ENCODE assay signal across 9 mouse cellular contexts in genomic region chr10:24789747-24790545, GRCm38 (mm10). TPM values are rescaled to one million over a fixed set of nuclear protein-coding genes. Genes with fewer than 3 reads are reported as not detected.
DNase-seq lines count a peak whose midpoint lies in the region; ATAC-seq and TF ChIP-seq lines count a peak whose summit lies in the region.
"Had no signal": no experiment of that assay in that cellular context is flagged by ENCODE, and none has a peak within 500 bp of the region (broad histone marks: within the 10 kb centered on the region; RNA-seq: fewer than 3 reads in every experiment).

No protein-coding gene starts in this region.

- no peaks in the 10 kb centered on the region for H3K9me3 ChIP-seq in hindbrain, embryonic 11.5 days (ENCODE audit: control insufficient read depth, low read length)
- H3K9me3 ChIP-seq in hindbrain, embryonic 12.5 days (replicated peaks), result no peaks in the 10 kb centered on the region
- no peaks in the 10 kb centered on the region for H3K9me3 ChIP-seq in MEL (replicated peaks; ENCODE audit: insufficient read depth, low read length)
- H3K9me3 ChIP-seq in limb, embryonic 10.5 days (replicated peaks), result no peaks in the 10 kb centered on the region
- H3K9me3 ChIP-seq: limb, embryonic 15.5 days had no signal

- DNase-seq in hindbrain, embryonic 11.5 days (ENCODE audit: low spot score), result peak; percentile 52
- peak; percentile 76 for DNase-seq in MEL (ENCODE audit: low read depth, low spot score)
- peak; percentile 9 to 26 for DNase-seq in cerebellum, adult 2 months
- peak; percentile 30 to 68 for DNase-seq in heart, postnatal 36 days
- peak; percentile 62 for DNase-seq in limb, embryonic 10.5 days (ENCODE audit: low spot score)
- DNase-seq in thymus, postnatal 36 days, result peak; percentile 69 to 72

- no peak for TF ChIP-seq EP300 in MEL (IDR thresholded peaks at IDR 0.05; ENCODE audit: low read depth in 1 of 2, low read length in 2 of 2)

- H3K79me2 ChIP-seq in MEL (ENCODE audit: control insufficient read depth, insufficient read depth, low read length, poor library complexity), result no peaks in the 10 kb centered on the region

- H3K27me3 ChIP-seq in hindbrain, embryonic 11.5 days (ENCODE audit: control insufficient read depth, insufficient read depth, low read length), result no peaks in the 10 kb centered on the region
- no peaks in the 10 kb centered on the region for H3K27me3 ChIP-seq in hindbrain, embryonic 12.5 days
- H3K27me3 ChIP-seq in MEL (ENCODE audit: control insufficient read depth in 1 of 2, insufficient read depth in 2 of 2, low read length in 2 of 2), result no peaks in the 10 kb centered on the region
- H3K27me3 ChIP-seq in cerebellum, adult 2 months (ENCODE audit: control insufficient read depth, insufficient read depth, low read length), result no peaks in the 10 kb centered on the region
- no peaks in the 10 kb centered on the region for H3K27me3 ChIP-seq in limb, embryonic 10.5 days (ENCODE audit: low read depth, poor library complexity, severe bottlenecking)
- H3K27me3 ChIP-seq: limb, embryonic 15.5 days had no signal

- 74% methylated on average over 11 of the region's 11 CpGs for WGBS in hindbrain, embryonic 11.5 days
- 71% methylated on average over 11 of the region's 11 CpGs for WGBS in hindbrain, embryonic 12.5 days
- WGBS in cerebellum, adult 2 months, result 81% methylated on average over 11 of the region's 11 CpGs
- WGBS in limb, embryonic 10.5 days, result 76% methylated on average over 11 of the region's 11 CpGs
- 77% methylated on average over 11 of the region's 11 CpGs for WGBS in olfactory bulb, adult 2 months

- no peak overlapping the region for H3K4me3 ChIP-seq in hindbrain, embryonic 11.5 days (ENCODE audit: low read depth, low read length)
- no peak overlapping the region for H3K4me3 ChIP-seq in hindbrain, embryonic 12.5 days
- no peak overlapping the region for H3K4me3 ChIP-seq in MEL (ENCODE audit: control insufficient read depth in 1 of 2, insufficient read depth in 1 of 2, low read depth in 2 of 2, low read length in 2 of 2)
- no peak overlapping the region for H3K4me3 ChIP-seq in cerebellum, adult 2 months (replicated peaks; ENCODE audit: insufficient read depth, low read depth, low read length)
- no peak overlapping the region for H3K4me3 ChIP-seq in limb, embryonic 10.5 days
- no peak overlapping the region for H3K4me3 ChIP-seq in olfactory bulb, adult 2 months (ENCODE audit: insufficient read depth, low read depth, low read length)
- H3K4me3 ChIP-seq: limb, embryonic 15.5 days had no signal

- peak; percentile 80 to 90 (median 85) for TF ChIP-seq CTCF in MEL (IDR thresholded peaks at IDR 0.05 in 2 of 3, conservative IDR thresholded peaks at IDR 0.05 in 1 of 3; ENCODE audit: control insufficient read depth in 1 of 3, insufficient read depth in 1 of 3, low read depth in 2 of 3, low read length in 3 of 3, poor library complexity in 1 of 3, severe bottlenecking in 1 of 3)
- peak; percentile 51 for TF ChIP-seq CTCF in cerebellum, adult 2 months (IDR thresholded peaks at IDR 0.05; ENCODE audit: borderline replicate concordance, insufficient read depth, low read depth, low read length)
- TF ChIP-seq CTCF in olfactory bulb, adult 2 months (IDR thresholded peaks at IDR 0.05; ENCODE audit: insufficient read depth, low read depth, low read length), result peak; percentile 50; the same call in 1 of the 2 replicates

- intact Hi-C loops in heart, postnatal 36 days (cut with DNase I), result loop anchor here (5.0 kb wide), 2 partner anchors 107 to 158 kb away; no protein-coding TSS in a partner anchor

- no peak overlapping the region for H3K4me2 ChIP-seq in hindbrain, embryonic 11.5 days (replicated peaks; ENCODE audit: low read depth, low read length)
- no peak overlapping the region for H3K4me2 ChIP-seq in hindbrain, embryonic 12.5 days (replicated peaks)
- H3K4me2 ChIP-seq: limb, embryonic 15.5 days had no signal

- no peak overlapping the region for H3K27ac ChIP-seq in hindbrain, embryonic 11.5 days (ENCODE audit: low read depth, low read length)
- no peak overlapping the region for H3K27ac ChIP-seq in hindbrain, embryonic 12.5 days
- no peak overlapping the region for H3K27ac ChIP-seq in MEL (ENCODE audit: control insufficient read depth, low read depth, low read length)
- H3K27ac ChIP-seq in cerebellum, adult 2 months (ENCODE audit: insufficient read depth, low read length), result no peak overlapping the region
- H3K27ac ChIP-seq in limb, embryonic 10.5 days, result no peak overlapping the region
- H3K27ac ChIP-seq in olfactory bulb, adult 2 months (ENCODE audit: insufficient read depth, low read depth, low read length), result no peak overlapping the region
- H3K27ac ChIP-seq: limb, embryonic 15.5 days had no signal

- H3K4me1 ChIP-seq in hindbrain, embryonic 11.5 days (replicated peaks; ENCODE audit: control insufficient read depth, insufficient read depth, low read length), result no peaks in the 10 kb centered on the region
- H3K4me1 ChIP-seq in hindbrain, embryonic 12.5 days, result no peaks in the 10 kb centered on the region
- peaks cover 4 to 19% of the 10 kb centered on the region in 2 experiments for H3K4me1 ChIP-seq in MEL (ENCODE audit: control insufficient read depth in 1 of 2, insufficient read depth in 2 of 2, low read length in 2 of 2)
- H3K4me1 ChIP-seq in cerebellum, adult 2 months (ENCODE audit: control insufficient read depth, insufficient read depth, low read length), result no peaks in the 10 kb centered on the region
- no peaks in the 10 kb centered on the region for H3K4me1 ChIP-seq in limb, embryonic 10.5 days
- H3K4me1 ChIP-seq in olfactory bulb, adult 2 months (ENCODE audit: control insufficient read depth, insufficient read depth, low read length), result no peaks in the 10 kb centered on the region
- H3K4me1 ChIP-seq: limb, embryonic 15.5 days had no signal

- no peak for ATAC-seq in hindbrain, embryonic 11.5 days (ENCODE audit: low FRiP score)
- no peak for ATAC-seq in hindbrain, embryonic 12.5 days (ENCODE audit: low FRiP score)

- peak; percentile 76 for TF ChIP-seq RAD21 in MEL (IDR thresholded peaks at IDR 0.05; ENCODE audit: low read depth, low read length)

- H3K36me3 ChIP-seq in hindbrain, embryonic 11.5 days (ENCODE audit: control insufficient read depth, insufficient read depth, low read length), result no peaks in the 10 kb centered on the region
- no peaks in the 10 kb centered on the region for H3K36me3 ChIP-seq in hindbrain, embryonic 12.5 days
- H3K36me3 ChIP-seq in MEL (ENCODE audit: control insufficient read depth in 1 of 2, insufficient read depth in 2 of 2, low read length in 2 of 2), result peaks cover 0 to 6% of the 10 kb centered on the region in 2 experiments; a peak in 2 of 4 replicates
- no peaks in the 10 kb centered on the region for H3K36me3 ChIP-seq in limb, embryonic 10.5 days
- H3K36me3 ChIP-seq: limb, embryonic 15.5 days had no signal

- no peak overlapping the region for H3K9ac ChIP-seq in hindbrain, embryonic 11.5 days (ENCODE audit: low read depth, low read length)
- no peak overlapping the region for H3K9ac ChIP-seq in hindbrain, embryonic 12.5 days
- H3K9ac ChIP-seq in MEL (ENCODE audit: control insufficient read depth, low read depth, low read length, poor library complexity, severe bottlenecking), result no peak overlapping the region
- H3K9ac ChIP-seq: limb, embryonic 15.5 days had no signal

- no peak for TF ChIP-seq POLR2A in MEL (IDR thresholded peaks at IDR 0.05; ENCODE audit: control insufficient read depth in 1 of 2, insufficient read depth in 1 of 2, low read depth in 1 of 2, low read length in 2 of 2, poor library complexity in 1 of 2)
- TF ChIP-seq POLR2A in cerebellum, adult 2 months (IDR thresholded peaks at IDR 0.05; ENCODE audit: borderline replicate concordance, insufficient read depth, low read length), result no peak
- no peak for TF ChIP-seq POLR2A in olfactory bulb, adult 2 months (IDR thresholded peaks at IDR 0.05; ENCODE audit: insufficient read depth, low read depth, low read length)

TF ChIP-seq in MEL, 35 proteins besides CTCF, POLR2A, EP300 and RAD21 (continues in another document):
- TF ChIP-seq MAFK (IDR thresholded peaks at IDR 0.05; ENCODE audit: borderline replicate concordance, low read depth, low read length) (no peak), MAX (IDR thresholded peaks at IDR 0.05; ENCODE audit: low read length) (no peak), JUND (IDR thresholded peaks at IDR 0.05; ENCODE audit: low read depth, low read length) (no peak), UBTF (IDR thresholded peaks at IDR 0.05; ENCODE audit: borderline replicate concordance, insufficient read depth, low read depth, low read length) (no peak), ZC3H11A (IDR thresholded peaks at IDR 0.05; ENCODE audit: low read depth, low read length) (peak; percentile 59), SIN3A (IDR thresholded peaks at IDR 0.05; ENCODE audit: low read length) (peak; percentile 36; the same call in 1 of the 2 replicates), HCFC1 (IDR thresholded peaks at IDR 0.05; ENCODE audit: low read depth, low read length) (no peak), CHD1 (IDR thresholded peaks at IDR 0.05; ENCODE audit: low read depth, low read length) (no peak), POLR2AphosphoS5 (IDR thresholded peaks at IDR 0.05; ENCODE audit: borderline replicate concordance, low read depth, low read length) (no peak), BHLHE40 (IDR thresholded peaks at IDR 0.05; ENCODE audit: borderline replicate concordance, low read depth, low read length) (0 out of 2 replicates have a peak, but pooled peaks have one; percentile 6), SMC3 (IDR thresholded peaks at IDR 0.05; ENCODE audit: low read depth, low read length) (peak; percentile 77), TAL1 (IDR thresholded peaks at IDR 0.05; ENCODE audit: low read length) (no peak), NRF1 (IDR thresholded peaks at IDR 0.05; ENCODE audit: insufficient read depth, low read depth, low read length, poor library complexity, severe bottlenecking) (no peak), USF1 (IDR thresholded peaks at IDR 0.05; ENCODE audit: low read depth, low read length) (no peak), MYC (IDR thresholded peaks at IDR 0.05; ENCODE audit: low read depth, low read length) (peak; percentile 46; the same call in 1 of the 2 replicates), MYB (IDR thresholded peaks at IDR 0.05; ENCODE audit: low read depth, low read length) (no peak), ELF1 (IDR thresholded peaks at IDR 0.05; ENCODE audit: low read depth, low read length) (no peak)

RNA-seq across cellular contexts. Expression of gene Enpp3, which starts 52.7 kb away (rescaled TPM):
- polyA plus RNA-seq in hindbrain, embryonic 11.5 days (2014; fragmentation: Nextera tagmentation; extraction: Ambion mirVana), result 4.9 and 5.7 TPM in 2 replicates
- polyA plus RNA-seq in hindbrain, embryonic 12.5 days (2016; fragmentation: Nextera tagmentation; extraction: Ambion mirVana), result 5.5 and 6.4 TPM in 2 replicates
- total RNA-seq in MEL (2012; rRNA removed), result 0.08 and 0.16 TPM in 2 replicates
- under 1 TPM in 1 of 2 experiments, not detected in 1; 0.22 TPM for polyA plus RNA-seq in MEL (2012; ENCODE audit: insufficient read depth in 1 of 2, insufficient read length in 2 of 2, low read depth in 1 of 2, low replicate concordance in 2 of 2, missing spikeins in 1 of 2)
- polyA plus RNA-seq in cerebellum, adult 2 months (2012; rRNA removed), result 0.59 and 1.4 TPM in 2 replicates
- total RNA-seq in heart, postnatal 36 days (2021), result 1 to 10 TPM; 3.3 to 4.4 TPM
- polyA plus RNA-seq in limb, embryonic 10.5 days (2016; fragmentation: Nextera tagmentation; extraction: Ambion mirVana), result 5.3 and 7.8 TPM in 2 replicates
- not detected in 2 replicates for polyA plus RNA-seq in olfactory bulb, adult 2 months (2012; ENCODE audit: insufficient read depth, insufficient read length, low replicate concordance, missing spikeins)

Comparison
In these comparisons a context has a peak if more than half of its experiments do, and no peak if none do; other contexts are left out.
1. DNase-seq: peak in every context shown above with its lines; median percentile 76 in MEL; 70 in thymus, postnatal 36 days; 62 in limb, embryonic 10.5 days; 52 in hindbrain, embryonic 11.5 days; 49 in heart, postnatal 36 days; 18 in cerebellum, adult 2 months.